Mouse (Mus musculus): ENCODE measurements at regions not wholly inside any gene's neighbourhood (a gene's known extent, or its start where the extent isn't known, plus 50 kb on each side); places are given as distances from the start of the nearest gene placed in this dataset.
A peak's percentile ranks its signal among the peaks of the same experiment; 100 is the strongest.

DNA sequence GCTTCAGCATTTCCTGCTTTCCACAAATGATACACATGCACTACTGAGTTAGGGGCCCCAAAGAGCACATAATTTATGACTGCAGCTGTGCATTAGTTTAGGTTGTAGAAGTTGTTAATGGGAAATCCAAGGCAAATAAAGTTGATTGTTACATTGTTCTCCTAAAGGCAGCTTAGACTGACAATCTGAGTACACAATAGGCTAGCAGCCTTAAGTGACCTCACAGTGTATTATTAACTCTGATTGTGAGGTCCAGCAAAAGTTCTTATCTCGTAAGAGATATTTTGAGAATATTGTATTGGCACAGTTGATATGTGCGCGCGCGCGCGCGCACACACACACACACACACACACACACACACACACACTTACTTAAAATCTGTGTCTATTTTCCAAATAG is 70.5 kb upstream of the Yae1d1 start:
- DNase-seq (ENCODE audit: extremely low spot score in 1 of 2, low spot score in 1 of 2), result no peak

GRCm38 (mm10) chr13:18060265-18060664 is 67.1 kb upstream of the Yae1d1 start:
- DNase-seq (ENCODE audit: extremely low spot score in 1 of 2, low spot score in 1 of 2), result no peak

GRCm38 (mm10) chr13:18057231-18057912 is 64.2 kb upstream of the Yae1d1 start:
- DNase-seq (ENCODE audit: extremely low spot score in 1 of 2, low spot score in 1 of 2), result peak; percentile 31 to 94

DNA sequence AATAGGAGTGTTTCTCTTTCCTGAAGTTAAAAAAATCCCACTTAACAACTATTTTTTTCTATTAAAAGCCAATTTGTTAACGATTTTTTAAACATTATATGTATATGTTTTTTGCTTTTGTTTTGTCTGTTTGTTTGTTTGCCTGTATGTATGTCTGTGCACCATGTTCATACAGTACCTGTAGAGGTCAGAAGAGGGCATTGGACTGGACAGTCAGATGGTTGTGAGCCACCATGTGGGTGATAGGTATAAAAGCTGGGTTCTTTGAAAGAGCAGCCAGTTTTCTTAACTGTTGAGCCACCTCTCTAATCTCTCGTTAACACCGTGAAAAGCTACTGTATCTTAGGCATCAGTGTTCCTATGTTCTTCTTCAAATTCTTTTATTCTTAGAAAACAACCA is 63.7 kb upstream of the Yae1d1 start:
- DNase-seq (ENCODE audit: extremely low spot score in 1 of 2, low spot score in 1 of 2), result no peak

- no peak for DNase-seq (ENCODE audit: extremely low spot score in 1 of 2, low spot score in 1 of 2)
Measured at GRCm38 (mm10) chr13:18043154-18043553, 50.0 kb upstream of the Yae1d1 start.

All from frontal cortex, adult 2 months (tissue).